Comparison of ENCODE assay signal across 9 mouse cellular contexts in the genomic region with DNA sequence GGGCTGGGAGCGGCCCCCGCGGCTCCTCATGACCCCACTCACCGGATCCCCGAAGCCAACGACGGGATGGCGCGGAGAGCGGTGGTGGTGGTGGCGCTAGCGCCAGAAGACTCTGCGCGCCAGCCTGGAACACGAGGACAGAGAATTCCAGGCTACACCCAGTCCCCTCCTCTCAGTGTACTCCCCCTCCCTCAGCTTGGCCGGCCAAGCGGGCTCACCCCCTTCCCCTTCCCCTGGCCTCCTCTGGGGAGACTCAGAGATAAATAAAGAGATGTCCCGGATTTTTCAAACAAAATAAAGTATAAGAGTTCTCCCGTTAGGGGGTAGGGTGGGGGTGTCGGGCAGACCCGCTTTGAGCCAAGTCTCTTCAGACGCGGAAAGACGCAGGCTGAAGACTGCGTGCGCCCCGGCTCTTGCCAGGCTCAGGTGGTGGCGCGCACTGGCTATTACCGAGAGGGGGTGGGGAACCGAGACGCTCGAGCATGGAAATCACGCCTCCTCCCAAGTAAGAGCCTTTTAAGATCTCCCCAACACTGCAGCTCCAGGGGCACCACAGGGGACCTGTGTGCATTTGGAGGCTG. TPM values are rescaled to one million over a fixed set of nuclear protein-coding genes. Genes with fewer than 3 reads are reported as not detected.
DNase-seq lines count a peak whose midpoint lies in the region; ATAC-seq and TF ChIP-seq lines count a peak whose summit lies in the region.
"Had no signal": no experiment of that assay in that cellular context is flagged by ENCODE, and none has a peak within 500 bp of the region (broad histone marks: within the 10 kb centered on the region; RNA-seq: fewer than 3 reads in every experiment).

Gene Ptchd1, minus strand, starts transcription at position 114 of the 581 bp plus-strand sequence.

- no peak for DNase-seq in heart, postnatal 0 days (ENCODE audit: low spot score)
- DNase-seq in heart, postnatal 14 days, result no peak
- peak; percentile 71 for DNase-seq in brain, adult 2 months (ENCODE audit: low read depth, low spot score)
- DNase-seq in forebrain, embryonic 10.5 days (ENCODE audit: extremely low spot score, low spot score), result peak; percentile 17
- DNase-seq in left cerebral cortex, adult 11 months (ENCODE audit: low spot score), result peak; percentile 5
- no peak for DNase-seq in urinary bladder, adult 18-20 months (ENCODE audit: low spot score in 2 of 2)
- DNase-seq in adrenal gland, adult 2 months, result no peak

- H3K27ac ChIP-seq in heart, postnatal 0 days (ENCODE audit: low read depth), result no peak within 1 kb of the TSS
- peak within 1 kb of the TSS; percentile 35; the same call in 1 of the 2 replicates for H3K27ac ChIP-seq in forebrain, embryonic 10.5 days
- peak within 1 kb of the TSS; percentile 79 for H3K27ac ChIP-seq in midbrain, embryonic 15.5 days

- TF ChIP-seq EP300 in heart, postnatal 0 days (IDR thresholded peaks at IDR 0.05; ENCODE audit: low read depth), result no peak

- TF ChIP-seq CTCF in heart, postnatal 0 days (IDR thresholded peaks at IDR 0.05; ENCODE audit: low read depth), result no peak

- H3K4me1 ChIP-seq in heart, postnatal 0 days (ENCODE audit: control insufficient read depth, insufficient read depth), result no peaks in the 10 kb centered on the region
- H3K4me1 ChIP-seq in forebrain, embryonic 10.5 days, result peaks cover 20% of the 10 kb centered on the region; the same call in 1 of the 2 replicates
- H3K4me1 ChIP-seq in midbrain, embryonic 15.5 days, result 0 out of 2 replicates have a peak, but pooled peaks cover 4% of the 10 kb centered on the region

- H3K4me2 ChIP-seq in heart, postnatal 0 days (ENCODE audit: low read depth, low read length), result peak within 1 kb of the TSS; percentile 92
- peak within 1 kb of the TSS; percentile 71 for H3K4me2 ChIP-seq in midbrain, embryonic 15.5 days

- H3K9me3 ChIP-seq in heart, postnatal 0 days (replicated peaks; ENCODE audit: control insufficient read depth, low read length), result no peaks in the 10 kb centered on the region
- H3K9me3 ChIP-seq in forebrain, embryonic 10.5 days, result no peaks in the 10 kb centered on the region
- no peaks in the 10 kb centered on the region for H3K9me3 ChIP-seq in midbrain, embryonic 15.5 days

- intact Hi-C loops in heart, postnatal 14 days (cut with DNase I), result no loop called here

- WGBS in heart, postnatal 0 days, result 16% methylated on average over 30 of the region's 34 CpGs
- 23% methylated on average over 34 of the region's 34 CpGs for WGBS in forebrain, embryonic 10.5 days
- WGBS in midbrain, embryonic 15.5 days, result 22% methylated on average over 34 of the region's 34 CpGs

- H3K36me3 ChIP-seq in heart, postnatal 0 days (replicated peaks; ENCODE audit: control insufficient read depth, insufficient read depth, low read length), result no peaks in the 10 kb centered on the region
- H3K36me3 ChIP-seq in forebrain, embryonic 10.5 days (replicated peaks), result no peaks in the 10 kb centered on the region
- no peaks in the 10 kb centered on the region for H3K36me3 ChIP-seq in midbrain, embryonic 15.5 days (replicated peaks)

- no peak within 1 kb of the TSS; the same call in 1 of the 2 replicates for H3K9ac ChIP-seq in heart, postnatal 0 days (replicated peaks; ENCODE audit: low read depth, low read length)
- peak within 1 kb of the TSS; percentile 48 for H3K9ac ChIP-seq in midbrain, embryonic 15.5 days

- H3K27me3 ChIP-seq in heart, postnatal 0 days (ENCODE audit: control insufficient read depth, insufficient read depth, low read length), result peaks cover 35% of the 10 kb centered on the region
- H3K27me3 ChIP-seq in forebrain, embryonic 10.5 days (ENCODE audit: poor library complexity, severe bottlenecking), result peaks cover 65% of the 10 kb centered on the region
- no peaks in the 10 kb centered on the region for H3K27me3 ChIP-seq in midbrain, embryonic 15.5 days (replicated peaks)

- H3K4me3 ChIP-seq in heart, postnatal 0 days (ENCODE audit: low read depth, low read length), result peak within 1 kb of the TSS; percentile 54
- H3K4me3 ChIP-seq in forebrain, embryonic 10.5 days, result peak within 1 kb of the TSS; percentile 58
- peak within 1 kb of the TSS; percentile 56 for H3K4me3 ChIP-seq in midbrain, embryonic 15.5 days

- ATAC-seq in heart, postnatal 0 days (ENCODE audit: insufficient read depth, low read depth), result no peak
- peak; percentile 85 for ATAC-seq in midbrain, embryonic 15.5 days (replicated peaks)

RNA-seq across cellular contexts. Expression of gene Ptchd1, which starts in this region (rescaled TPM):
- total RNA-seq in heart, postnatal 0 days (2014; rRNA removed; ENCODE audit: low replicate concordance), result 0.35 and 3.1 TPM in 2 replicates
- polyA plus RNA-seq in heart, postnatal 0 days (2015; fragmentation: Nextera tagmentation; extraction: Ambion mirVana), result 0.19 and 0.34 TPM in 2 replicates
- total RNA-seq in heart, postnatal 14 days (2021), result under 1 TPM in 1 of 2 experiments, not detected in 1; 0.22 TPM
- polyA plus RNA-seq in forebrain, embryonic 10.5 days (2016; fragmentation: Nextera tagmentation; extraction: Ambion mirVana), result 0.53 and 0.73 TPM in 2 replicates
- polyA plus RNA-seq in midbrain, embryonic 15.5 days (2015; fragmentation: Nextera tagmentation; extraction: Ambion mirVana), result 12.0 and 13.2 TPM in 2 replicates
- under 1 TPM; 0.14 to 0.55 TPM for total RNA-seq in adrenal gland, adult 2 months (2021)
- polyA plus RNA-seq in adrenal gland, adult 2 months (2012; rRNA removed), result 0.50 TPM in 1 of 2 replicates, not detected in the other
- polyA plus RNA-seq: Patski had no signal

Comparison
In these comparisons a context has a peak if more than half of its experiments do, and no peak if none do; other contexts are left out.
1. Peak in DNase-seq, H3K4me3 ChIP-seq and H3K27ac ChIP-seq in forebrain, embryonic 10.5 days; RNA of the gene not detected or under 1 TPM.
2. DNase-seq: peak in brain, adult 2 months (single experiment) and left cerebral cortex, adult 11 months (single experiment); none in heart, postnatal 0 days (single experiment), heart, postnatal 14 days (0 of 2), urinary bladder, adult 18-20 months (0 of 2) and adrenal gland, adult 2 months (single experiment).
3. Peak in every context shown above with its lines, with median percentiles within 50 percentile points of each other: H3K4me3 ChIP-seq.